Mouse (Mus musculus) induced T-regulatory cell, adult 2 months (primary cell): Measurements from ENCODE around the gene Ccn2.
"Not testable (repeated sequence)": the region's sequence is repeated elsewhere in the genome, so short reads cannot be mapped to it uniquely, and the experiment has no call there.

Experiments used
- DNase-seq: peaks from one replicate; pipeline ENCODE4 v3.0.0-alpha.2; 2012; ENCODE audit warnings: low read depth

Gene Ccn2

DNA sequence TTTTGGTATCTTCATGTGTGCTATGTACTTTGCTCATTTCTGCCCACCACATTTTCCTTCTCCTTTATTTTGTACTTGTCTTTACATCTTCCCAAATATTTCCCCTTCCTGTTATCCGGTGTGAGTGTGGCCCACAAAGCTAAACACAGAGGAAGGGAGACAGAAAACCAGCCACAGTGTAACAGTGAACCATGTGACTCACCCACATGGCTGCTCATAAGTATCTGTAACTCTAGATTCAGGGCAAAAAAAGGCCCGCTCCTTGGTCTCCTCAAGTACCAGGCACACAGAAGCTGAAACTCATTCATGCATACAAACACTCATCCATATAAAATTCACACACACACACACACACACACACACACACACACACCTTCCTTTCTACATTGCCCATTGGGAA lies 7.8 kb downstream of the Ccn2 start:
- no peak for DNase-seq

DNA sequence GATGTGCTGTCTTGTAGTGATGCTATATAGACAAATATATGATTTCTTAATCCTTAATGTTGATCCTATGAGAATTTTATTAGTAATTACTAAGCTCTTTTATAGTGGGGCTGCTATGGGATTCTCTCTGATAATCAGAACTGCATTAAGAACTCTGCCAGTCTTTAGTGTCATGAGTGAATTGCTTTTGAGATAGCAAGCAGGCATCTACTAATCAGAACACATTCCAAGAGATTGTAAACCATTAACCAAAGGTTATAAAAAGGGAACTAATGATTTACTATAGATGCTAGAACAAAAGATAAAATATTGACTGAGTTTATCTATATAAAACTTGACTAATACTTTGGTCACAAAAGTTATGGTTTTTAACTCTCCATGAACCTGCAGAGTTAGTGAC lies 8.5 kb downstream of the Ccn2 start:
- no peak for DNase-seq

DNA sequence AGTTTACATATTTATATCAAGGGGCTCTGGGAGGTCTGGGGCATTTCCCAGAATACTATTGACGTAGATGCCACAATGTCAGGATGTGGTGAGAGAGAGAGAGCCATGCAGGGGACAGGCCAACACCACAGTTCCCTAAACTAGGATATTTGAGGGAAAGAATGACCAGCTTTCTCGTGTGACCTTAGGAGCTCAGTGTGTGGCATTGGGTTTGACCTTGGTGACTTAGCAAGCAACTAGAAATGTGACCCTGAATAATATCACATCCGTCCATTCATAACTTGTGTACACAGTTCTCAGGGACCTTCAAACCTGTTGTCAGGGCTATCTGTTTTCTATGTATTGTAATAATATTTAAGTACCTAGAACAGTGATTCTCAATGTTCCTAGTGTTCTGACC lies 13.9 kb downstream of the Ccn2 start:
- no peak for DNase-seq

DNA sequence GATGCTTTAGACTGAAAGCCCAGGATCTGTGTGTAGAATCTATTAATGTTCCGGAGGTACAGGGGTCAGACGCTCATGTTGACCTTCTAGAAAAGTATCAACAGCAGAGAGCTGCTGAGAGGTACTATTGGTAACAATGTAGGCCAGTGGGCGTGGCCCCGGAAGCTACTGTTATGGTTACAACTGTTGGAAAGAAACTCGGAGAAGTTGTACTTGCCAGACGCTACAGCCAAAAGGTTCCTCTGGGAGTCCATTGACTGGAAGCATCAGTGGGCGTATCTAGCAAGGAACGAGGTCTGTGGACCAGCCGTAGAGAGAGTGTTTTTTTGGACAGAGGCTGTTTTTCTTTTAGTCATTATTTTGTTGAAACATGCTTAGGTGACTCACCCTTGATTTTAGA lies 14.5 kb downstream of the Ccn2 start:
- DNase-seq, result no peak

DNA sequence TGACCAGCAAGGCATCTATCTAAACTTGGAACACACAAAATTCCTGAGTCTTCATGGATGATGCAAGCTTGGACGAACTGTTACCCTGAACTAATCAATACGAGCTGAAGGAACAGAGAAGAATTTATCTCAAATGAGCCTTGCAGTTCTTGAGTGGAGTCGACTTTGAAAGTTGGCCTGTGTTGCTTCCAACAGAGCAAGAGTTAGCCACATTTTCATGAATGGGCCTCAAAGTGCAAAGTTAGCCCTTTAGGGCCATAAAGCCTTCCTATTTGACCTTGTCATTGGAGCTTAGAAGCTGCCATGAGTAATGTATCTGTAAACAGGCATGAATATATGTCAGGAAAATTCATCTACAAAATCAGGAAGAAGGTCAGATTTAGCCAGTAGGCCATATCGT lies 19.5 kb downstream of the Ccn2 start:
- DNase-seq, result no peak

DNA sequence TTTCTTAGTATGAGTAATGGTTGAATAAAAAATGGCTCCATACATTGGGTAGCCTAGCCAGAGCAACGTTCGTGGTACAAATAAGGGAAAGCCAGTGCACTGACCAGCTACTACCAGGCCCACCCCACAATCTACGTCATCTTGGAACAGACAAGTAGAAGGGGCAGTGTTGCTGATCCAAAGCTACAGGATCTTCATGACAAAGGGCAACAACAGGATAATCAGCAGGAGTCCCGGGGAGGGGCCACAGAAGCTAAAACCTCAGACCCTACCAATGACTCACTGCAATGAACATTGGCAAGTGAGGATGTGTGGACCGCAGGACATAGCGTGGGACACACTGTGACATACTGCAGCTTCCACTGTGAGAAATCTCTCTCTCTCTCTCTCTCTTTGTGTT lies 20.6 kb downstream of the Ccn2 start:
- no peak for DNase-seq

DNA sequence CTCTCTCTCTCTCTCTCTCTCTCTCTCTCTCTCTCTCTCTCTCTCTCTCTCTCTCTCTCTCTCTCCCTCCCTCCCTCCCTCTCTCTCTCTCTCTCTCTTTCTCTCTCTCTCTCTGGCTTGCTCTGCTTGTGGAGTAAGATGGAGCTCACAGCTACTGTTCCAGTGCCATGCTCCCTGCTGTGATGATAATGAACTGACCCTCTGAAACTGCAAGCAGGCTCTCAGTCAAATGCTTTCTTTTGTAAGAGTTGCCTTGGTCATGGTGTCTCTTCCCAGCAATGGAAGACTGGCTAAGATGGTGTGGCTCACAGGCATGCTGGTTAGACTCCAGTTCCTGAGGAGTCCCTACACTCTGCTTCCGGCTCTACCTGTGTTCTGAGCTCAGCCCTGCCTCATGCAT lies 21.3 kb downstream of the Ccn2 start:
- not testable (repeated sequence) for DNase-seq

DNA sequence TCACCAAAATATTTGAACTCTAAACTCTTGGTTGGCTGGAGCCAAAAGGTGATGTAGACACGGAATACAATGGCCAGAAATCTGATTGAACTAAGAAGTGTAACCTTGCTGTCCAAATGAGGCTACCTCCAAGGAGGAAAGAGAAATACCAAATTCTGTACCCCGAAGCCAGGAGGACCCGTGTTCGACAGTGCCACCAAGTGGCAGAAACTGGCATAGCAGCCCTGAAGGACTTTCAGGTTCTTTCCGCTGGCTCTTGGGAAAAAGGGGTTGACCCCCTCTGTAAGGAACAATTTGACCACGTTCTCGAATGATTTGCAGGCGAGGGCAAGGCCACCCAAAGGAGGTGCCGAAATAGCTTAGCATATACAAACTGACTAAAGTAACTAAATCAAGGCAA lies 26.3 kb downstream of the Ccn2 start:
- peak; percentile 85 for DNase-seq

DNA sequence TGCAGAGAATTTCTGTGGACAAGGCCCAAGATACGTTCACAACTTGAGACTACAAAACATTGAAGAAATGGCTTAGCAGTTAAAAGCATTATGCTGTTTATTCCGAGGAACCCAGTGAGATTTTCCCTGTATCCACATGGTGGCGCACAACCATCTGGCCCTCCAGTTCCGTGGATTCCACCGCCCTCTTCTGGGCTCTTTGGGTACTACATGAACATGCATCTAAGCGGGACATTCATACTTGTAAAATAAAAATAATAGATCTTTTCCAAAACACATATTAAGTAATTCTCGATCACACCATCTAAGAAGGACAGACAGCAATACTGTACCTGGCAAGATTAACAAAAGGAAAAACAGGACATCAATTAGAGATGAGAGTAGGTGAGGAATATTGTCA lies 27.3 kb downstream of the Ccn2 start:
- DNase-seq, result peak; percentile 95

DNA sequence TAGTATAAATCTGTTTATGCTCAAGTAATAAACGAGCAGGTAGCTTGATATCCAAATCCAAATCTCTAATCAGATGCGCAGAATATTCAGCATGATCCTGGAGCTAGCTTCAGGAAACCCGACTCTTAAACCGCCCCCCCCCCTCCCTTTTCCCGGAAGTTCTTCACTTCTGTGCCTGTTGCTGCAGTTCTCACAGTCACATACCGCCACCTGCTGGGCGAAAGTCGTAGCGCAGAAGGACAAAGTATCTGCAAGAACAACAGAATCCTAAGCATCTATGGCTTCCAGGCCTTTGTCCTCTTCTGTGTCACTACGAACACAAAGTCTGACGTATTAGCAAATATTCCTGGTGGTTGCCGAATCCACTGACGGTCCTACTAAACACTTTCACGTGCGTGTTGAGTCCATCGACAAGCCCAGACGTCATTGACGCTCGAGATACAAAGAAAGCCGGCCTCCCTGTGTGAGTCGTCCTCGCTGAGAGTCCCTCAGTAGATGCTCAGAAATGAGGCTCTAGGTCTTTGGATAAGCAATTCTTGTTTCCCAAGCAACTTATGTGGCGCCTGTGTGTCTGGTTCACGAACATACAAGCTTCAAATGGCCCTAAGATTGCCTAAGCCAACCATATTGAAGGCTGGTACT lies 29.9 kb downstream of the Ccn2 start:
- peak; percentile 93 for DNase-seq

DNA sequence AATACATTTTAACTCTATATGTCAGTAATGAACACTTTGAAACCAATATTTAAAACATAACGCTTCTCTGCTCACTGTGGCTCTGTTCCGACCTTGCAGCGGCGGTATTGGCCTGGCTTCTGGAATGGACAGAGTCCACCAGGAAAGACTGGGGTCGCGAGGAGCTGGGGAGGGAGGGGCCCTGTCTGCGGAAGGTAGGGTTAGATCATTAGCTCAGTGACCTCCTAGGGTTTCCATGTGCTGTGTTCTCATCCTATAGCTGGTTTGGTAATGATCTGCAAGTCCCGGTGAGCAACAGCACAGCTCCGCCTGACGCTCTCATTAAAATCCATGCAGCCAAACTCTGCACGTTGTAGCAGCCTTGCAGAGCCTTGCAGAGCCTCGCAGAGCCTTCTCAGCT lies 32.0 kb downstream of the Ccn2 start:
- no peak for DNase-seq

DNA sequence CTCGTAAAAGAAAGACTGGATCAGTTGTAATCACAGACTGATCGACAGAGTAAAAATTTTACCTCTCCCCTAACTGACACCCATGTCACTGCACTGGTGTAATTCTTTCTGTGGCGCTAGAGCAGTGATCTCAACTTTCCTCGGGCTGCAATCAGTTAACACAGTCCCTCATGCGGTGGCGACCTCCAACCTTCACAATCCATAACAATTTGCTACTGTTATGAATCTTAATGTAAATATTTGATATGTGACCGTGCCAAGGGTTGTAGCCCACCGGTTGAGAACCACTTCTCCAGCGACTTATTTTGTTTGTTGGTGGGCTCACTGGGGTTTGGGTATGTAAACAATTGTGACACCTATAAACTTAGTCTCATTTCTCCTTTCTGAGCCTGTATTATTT lies 33.2 kb downstream of the Ccn2 start:
- DNase-seq, result no peak

DNA sequence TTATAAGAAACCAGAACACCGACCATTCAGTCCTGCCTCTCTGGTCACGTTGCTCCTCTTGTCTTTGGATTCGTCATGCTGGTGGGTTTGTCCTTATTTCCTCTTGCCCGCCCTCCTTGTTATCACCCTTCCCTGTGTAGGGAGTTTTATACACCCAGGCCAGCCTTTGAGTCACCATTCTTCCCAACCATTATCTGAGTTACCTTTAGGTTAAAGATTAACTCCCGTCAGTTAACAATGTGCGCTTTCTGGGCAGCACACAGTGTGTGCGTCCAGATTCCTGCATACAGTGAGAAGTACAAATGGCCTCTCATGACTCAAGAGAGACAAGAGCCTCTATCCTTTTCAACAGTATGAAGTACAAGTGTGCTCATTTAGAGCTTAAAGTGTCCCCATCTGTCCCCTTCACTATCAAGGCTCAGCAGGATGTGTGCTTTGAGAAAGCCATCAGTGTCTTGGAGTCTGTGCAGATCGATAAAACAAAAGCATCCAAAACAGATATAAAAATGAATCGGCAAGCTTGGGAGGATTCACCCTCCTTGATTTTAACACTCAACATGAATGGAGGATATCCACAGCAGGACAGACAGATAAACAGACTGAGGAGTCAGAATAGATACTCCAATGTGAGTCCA lies 34.0 kb downstream of the Ccn2 start:
- no peak for DNase-seq

DNA sequence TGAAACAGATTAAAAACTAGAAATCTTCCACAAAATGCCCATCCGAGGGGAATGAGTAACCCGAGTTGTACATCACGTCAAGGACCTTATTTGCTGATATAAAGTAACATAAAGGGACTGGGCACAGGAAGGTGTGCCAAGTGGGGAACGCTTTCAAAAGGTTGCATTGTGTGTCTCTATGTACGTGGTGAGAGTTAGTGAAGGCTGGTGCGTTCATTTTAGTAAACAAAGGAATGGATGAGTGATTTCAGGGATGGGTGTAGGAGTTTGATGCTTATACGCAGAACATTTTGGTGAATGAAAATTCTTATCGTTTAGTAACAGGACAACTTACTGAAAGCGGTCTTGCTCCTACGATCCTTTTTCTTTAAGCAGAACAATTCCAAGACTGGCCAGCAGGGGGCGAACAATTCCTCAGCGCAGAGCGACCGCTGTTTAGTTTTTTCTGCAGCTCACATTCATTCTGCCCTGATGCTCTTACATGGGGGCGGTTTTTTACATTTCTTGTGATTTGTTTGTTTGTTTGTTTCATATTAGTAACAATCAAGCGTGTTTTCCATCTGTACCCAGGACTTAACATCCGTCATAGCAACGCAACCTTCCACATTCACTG lies 35.3 kb downstream of the Ccn2 start:
- peak; percentile 84 for DNase-seq

DNA sequence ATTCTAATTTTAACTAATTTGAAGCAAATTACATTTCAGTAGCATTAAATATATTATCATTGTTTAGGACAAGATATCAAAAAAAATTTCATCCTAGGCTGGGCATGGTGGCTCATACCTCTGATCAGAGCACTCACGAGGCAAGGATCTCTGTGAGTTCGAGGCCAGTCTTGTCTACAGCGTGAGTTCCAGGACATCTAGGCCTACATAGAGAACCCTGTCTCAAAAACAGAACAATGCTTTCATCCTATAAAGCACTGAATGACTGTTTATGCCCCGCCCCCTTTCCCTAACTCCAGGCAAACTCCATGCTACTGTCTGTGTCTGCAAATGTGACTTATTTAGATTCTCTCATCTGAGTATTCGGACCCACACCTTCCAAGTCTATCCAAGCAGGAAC lies 35.9 kb downstream of the Ccn2 start:
- DNase-seq, result no peak

DNA sequence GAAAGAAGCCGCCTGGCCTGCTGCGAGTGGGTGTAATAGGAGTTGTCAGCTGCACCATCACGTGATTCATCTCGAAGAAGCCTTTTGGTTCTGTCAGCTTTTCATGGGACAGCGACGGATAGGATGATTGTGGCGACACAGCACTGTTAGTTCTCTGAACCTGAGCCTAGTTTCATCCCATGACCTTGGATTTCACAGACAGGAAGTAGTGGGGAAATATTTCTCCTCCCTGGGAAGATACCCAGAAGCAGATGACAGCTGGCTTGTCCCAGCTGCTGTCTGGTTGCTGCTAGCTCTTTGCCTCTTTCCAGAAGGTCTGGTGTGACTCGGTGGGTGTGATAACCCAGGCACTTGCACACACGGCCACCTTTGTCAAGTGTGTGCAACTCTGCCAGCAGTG lies 39.0 kb downstream of the Ccn2 start:
- DNase-seq, result peak; percentile 22

DNA sequence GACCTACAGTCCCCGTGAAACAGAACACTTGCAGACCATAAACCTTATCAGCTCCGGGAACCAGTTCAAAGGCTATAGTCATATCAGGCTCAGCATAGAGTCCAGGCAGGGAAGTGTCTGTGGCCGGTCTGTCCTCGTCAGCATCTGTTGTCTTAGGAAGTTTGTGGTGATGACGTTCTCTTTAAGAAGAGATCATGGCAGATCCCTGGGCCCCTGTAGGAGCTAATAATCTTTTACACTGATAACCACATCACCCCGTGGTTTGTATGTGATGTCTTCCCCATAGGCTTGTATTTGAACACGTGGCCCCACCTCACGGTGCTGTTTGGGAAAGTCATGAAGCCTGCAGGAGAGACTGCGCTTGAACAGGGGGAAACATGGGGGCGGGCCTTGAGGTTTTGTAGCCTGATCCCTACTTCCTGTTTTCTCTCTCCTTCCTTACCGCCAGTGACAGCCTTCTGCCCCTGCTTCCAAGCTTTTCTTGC lies 40.1 kb downstream of the Ccn2 start:
- DNase-seq, result peak; percentile 70

DNA sequence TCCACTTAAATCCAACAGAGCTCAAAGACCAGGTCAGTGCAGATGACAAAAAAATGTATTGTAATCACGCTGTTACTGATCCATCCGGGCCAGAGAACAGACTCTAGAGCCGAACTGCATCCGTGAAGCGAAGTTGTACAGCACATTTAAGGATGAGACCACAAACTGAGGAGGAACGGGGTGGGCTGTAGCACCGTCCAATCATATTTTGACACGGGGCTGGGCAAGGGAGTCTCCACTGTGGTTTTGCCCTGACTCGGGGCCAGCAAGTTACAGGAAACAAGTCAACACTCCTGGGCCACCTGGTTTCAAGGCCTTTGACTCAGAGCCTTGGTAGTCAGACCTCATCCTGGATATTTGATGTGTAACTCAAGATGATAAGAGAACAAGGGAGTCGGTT lies 40.6 kb downstream of the Ccn2 start:
- peak; percentile 81 for DNase-seq

DNA sequence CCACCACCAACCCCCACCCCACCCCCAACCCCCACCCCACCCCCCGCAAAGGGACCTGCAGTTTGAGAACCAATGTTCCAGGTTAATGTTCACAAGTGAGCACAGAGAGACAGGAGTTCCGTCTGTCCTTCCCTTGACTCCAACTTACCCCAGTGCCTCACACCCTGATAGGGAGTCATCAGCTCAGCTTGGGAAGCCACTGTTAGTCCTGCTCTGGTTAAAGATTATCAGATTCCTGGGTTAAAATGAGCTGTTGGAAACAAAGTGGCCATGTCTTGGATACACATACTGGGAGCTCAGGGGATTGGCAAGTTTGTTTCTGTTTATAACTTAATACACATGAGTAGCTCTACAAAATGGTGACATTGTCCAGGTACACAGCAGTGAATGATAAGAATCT lies 41.7 kb downstream of the Ccn2 start:
- peak; percentile 25 for DNase-seq

DNA sequence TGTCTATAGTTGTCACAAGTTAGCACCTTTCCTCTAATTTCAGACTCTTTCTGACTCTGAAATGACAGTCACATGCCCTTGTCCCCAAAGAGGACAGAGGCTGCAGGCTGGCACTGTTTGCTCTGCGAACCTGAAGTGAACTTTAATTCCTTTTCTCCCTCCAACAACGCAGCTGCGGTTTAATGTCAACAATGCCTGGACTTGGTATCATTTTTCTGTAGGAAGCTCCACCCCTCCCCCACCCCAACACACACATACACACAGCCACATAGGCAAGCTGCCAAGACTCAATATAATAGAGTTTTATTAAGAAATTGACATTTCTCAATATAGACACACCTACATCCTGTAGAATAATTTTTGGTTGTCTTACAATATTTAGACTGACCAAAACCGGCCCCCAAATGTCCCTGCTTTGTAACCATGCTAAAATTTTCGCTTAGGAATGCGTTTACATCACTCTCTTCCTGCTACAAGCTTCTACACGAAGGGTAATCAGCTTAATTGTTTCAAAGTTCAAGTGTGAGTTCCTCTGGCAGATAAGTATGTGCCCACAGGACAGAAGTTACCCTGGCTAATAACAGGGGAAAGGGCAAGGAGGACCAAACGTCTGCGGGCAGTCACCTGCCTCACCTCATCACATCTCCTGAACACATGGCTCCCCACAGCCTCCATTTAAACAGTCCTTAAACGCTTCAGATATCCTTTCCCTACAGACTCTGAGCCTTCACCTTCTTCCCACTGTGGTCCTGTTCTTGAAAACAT lies 43.2 kb downstream of the Ccn2 start:
- peak; percentile 55 for DNase-seq

DNA sequence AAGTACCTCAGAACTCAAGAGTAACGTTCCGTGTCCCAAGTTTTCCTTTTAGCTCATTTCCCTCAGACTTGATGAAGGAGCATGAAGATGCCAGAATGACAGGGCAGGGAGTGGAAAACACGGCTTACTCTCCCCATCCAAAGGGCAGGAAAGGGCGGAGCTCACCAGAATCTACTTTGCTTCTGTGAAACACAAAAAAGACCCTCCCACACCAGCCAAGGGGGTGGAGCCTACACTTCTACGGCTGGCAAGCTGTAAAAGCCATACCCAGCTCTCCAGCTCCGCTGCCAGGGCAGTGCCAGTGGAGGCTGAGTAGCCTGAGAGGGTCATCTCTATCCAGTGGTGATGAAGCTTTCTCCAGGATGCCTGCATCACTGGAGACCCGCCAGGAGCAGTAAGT lies 44.4 kb downstream of the Ccn2 start:
- peak; percentile 85 for DNase-seq

DNA sequence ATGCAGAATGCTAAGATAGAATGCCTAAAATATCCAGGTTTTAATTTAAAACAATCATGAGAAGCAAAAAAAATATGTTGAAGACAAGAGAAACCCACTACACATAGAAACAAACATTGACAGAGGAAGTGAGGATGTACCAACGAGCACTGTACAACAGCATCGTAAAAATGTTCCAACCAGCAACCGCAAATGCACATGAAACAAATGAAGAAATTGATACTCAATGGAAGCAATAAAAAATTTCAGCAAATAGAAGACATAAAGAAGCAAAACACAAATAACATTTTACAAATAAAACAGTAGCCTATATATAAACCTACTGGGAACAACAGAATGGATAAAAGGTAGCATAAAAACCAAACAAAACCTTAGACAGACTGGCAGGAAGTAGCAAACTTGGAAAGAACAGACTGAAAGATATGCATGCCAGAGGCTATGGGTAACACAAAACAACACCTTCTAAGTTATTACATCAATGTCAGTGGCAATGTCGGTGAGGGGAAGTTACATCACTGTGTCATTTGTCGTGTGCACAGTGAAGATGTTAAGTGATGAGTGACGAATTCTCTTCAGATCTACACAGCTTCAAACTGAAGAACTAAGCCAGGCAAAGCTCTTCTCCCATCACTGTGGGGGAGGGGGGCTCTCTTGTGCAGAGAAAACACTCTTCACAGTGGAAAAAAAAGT lies 45.1 kb downstream of the Ccn2 start:
- DNase-seq, result peak; percentile 84
